Mouse (Mus musculus) right cerebral cortex, adult 18-20 months (tissue): ENCODE measurements around the gene Dennd2d.

Experiments
- DNase-seq: peaks from one replicate; pipeline ENCODE4 v3.0.0; 2022; ENCODE audit warnings: mixed read lengths

Dennd2d gene

DNA sequence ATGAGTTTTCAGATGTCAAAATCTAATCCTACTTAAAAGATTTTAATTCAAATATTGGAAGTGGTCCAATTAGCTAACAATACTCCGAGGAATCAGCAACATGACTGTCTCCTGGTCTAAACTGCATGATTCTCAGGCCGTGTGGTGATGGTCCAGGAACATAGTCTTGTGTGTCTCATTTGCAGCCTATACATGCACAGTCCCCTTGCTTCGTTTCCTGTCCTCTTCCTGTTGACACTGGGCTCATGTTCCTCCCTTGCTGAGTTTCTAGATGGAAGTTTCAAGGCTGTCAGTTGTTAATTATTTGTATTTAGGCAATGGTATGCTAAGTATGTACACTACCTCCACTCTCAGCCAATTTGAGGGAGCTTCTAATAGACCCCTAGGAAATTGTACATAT lies 14.8 kb downstream of the Dennd2d start:
- no peak for DNase-seq

DNA sequence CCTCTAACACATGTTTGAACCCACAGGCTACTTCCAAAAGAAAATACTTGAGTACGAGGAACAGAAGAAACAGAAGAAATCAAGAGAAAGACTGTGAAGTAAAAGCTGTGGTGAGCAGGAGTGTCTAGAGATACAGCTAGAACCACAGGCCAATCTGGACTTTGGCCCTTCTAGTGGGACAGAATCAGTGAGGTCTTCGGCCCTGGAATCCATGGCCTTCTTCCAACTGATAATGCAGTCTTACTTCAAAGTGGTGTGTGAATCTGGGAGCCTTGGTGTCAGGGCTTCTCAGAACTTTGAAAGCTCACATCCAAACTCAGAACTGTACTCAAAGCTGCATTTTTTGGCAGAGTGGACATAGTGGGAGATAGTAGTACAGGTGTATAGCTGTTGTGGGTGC lies 18.3 kb downstream of the Dennd2d start:
- DNase-seq = no peak

DNA sequence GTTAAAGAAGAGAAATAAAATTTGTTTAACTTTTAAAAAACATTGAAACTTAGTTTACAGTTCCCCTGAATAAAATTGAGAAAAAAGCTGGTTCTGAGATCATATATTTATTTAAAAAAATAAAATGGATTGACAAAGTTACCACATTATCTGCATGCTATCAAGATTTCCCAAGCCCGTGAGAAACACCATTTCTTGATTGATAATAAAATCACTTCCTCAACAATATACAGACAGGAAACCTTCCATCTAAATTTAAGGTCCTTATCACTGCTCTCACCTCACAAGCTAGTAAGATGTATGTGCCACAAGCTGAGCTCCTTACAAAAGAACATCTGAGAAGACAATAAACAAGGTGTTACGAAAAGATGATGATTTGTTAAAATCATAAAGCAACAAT lies 20.7 kb downstream of the Dennd2d start:
- DNase-seq = no peak

DNA sequence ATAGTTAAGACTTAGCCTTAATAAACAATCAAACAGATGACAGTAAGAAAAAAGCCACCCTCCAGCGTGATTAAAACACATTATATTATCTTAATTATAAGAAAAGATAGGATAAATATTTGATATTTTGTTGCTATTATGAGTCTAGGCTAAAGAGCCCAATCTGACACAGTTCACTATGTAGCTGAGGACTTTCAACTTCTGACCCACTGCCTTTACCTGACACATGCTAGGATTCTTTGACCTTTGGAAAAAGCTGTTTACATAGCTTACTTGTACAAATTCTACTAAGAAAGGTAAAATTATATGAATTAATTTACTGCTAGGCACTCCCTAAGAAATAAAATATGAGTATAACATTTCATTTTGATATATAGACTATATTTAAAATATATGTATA lies 28.5 kb downstream of the Dennd2d start:
- no peak for DNase-seq

DNA sequence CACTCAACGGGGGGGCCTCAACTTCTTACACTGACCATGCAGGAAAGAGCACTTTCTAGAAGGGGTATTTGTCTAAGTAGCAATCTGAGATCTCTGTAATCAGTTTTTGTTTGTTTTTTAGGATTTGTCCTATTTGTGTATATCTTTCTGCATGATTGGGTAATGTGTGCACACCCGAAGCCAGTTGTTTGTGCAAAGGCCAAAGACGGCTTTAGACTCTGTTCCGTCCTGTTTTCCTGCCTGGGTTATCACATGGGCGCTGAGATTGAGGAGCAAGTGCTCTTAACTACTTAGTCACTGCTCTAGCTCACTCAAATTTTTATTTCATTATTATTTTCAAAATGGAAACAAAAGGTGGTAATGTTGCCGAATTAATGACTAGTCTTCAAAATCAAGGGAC lies 32.8 kb downstream of the Dennd2d start:
- no peak for DNase-seq

DNA sequence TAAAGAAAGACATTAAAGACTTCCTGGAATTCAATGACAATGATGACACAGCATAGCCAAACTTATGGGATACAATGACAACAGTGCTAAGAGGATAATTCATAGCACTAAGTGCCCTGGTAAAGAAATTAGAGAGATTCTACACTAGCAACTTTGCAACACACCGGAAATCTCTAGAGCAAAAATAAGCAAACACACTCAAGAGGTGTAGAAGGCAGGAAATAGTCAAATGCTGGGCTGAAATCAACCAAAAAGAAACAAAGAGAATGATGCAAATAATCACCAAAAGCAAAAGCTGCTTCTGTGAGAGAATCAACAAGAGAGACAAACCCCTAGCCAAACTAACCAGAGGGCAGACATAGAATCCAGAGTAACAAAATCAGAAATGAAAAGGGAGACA lies 40.5 kb downstream of the Dennd2d start:
- DNase-seq = no peak

DNA sequence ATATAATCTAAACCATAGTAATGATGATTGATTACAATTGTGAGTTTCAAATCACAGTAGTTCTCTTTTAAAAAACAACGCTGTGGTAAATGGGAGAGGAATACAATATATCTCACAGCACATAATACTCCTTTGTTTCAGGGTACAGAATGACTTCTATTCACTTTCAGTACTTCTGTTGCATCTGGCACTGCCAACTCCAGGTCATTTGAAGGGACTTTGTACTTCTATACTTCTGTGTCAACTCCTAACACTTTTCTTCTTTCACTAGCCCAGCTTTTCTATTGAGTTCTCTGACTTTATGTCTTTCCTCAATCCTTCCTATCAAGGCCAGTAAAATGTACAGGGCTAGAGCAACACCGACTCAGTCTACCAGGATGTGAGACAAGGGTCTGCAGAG lies 44.2 kb downstream of the Dennd2d start:
- DNase-seq = no peak

DNA sequence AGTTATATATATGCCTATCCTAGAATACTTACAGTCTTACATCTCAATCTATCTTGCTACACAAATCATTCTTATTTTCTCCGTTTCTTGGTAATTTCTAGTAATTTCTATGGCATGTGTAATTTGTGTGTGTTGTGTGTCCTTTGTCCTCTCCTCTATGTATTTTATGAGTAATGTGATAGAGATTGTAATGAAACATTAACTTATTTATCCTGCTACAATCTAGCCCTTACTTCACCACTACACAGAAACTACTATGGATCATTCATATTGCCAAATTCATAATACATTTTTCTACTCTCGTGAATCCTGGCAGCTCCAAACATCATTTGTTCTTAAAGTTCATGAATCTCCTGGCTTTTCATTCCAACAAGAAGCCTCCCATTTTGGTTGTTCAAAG lies 45.8 kb downstream of the Dennd2d start:
- DNase-seq = no peak

DNA sequence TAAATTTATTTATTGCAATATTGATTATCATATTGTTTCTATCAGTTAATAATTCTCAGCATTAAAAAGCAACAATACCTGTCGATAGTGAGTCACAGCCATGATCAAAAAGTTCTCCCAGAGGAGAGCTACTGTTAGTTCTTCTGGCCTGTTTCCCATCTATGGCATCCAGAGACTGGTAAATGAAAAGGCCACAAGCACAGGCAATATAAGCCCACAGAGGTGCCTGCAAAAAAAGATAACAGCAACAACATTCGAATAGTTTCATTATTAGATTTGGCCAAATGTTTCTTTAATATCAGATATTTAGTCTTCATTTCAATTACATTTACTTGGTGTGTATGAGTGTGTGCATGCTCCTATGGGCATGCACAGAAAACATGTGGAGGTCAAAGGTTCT lies 51.1 kb downstream of the Dennd2d start:
- no peak for DNase-seq

DNA sequence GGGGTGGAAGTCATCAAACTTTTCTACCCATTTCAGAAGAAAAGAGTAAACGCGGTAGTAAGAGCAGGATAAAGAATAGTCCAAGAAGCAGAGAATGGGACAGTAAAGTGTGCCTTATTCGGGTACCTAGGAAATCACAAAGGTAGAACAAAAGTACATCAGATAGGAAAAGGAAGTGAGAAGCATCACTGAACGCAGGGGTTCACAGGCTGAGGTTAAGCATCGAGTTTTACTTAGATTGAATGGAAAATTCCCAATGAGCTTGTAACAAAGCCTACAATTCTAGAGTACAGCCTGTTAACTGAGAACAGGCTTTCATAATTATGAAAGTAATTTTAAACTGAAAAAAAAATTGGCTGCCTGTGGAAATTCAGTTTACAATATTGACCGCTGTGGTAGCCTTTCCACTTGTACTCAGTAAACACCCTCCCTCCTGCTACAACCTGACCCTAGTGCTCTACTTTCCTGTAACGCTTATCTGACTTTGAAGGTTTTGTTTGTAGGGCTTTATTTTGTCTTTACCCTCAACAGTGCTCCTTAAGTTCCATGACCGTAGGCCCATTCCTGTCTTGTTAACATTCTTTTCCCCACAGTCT lies 62.6 kb downstream of the Dennd2d start:
- DNase-seq = no peak

DNA sequence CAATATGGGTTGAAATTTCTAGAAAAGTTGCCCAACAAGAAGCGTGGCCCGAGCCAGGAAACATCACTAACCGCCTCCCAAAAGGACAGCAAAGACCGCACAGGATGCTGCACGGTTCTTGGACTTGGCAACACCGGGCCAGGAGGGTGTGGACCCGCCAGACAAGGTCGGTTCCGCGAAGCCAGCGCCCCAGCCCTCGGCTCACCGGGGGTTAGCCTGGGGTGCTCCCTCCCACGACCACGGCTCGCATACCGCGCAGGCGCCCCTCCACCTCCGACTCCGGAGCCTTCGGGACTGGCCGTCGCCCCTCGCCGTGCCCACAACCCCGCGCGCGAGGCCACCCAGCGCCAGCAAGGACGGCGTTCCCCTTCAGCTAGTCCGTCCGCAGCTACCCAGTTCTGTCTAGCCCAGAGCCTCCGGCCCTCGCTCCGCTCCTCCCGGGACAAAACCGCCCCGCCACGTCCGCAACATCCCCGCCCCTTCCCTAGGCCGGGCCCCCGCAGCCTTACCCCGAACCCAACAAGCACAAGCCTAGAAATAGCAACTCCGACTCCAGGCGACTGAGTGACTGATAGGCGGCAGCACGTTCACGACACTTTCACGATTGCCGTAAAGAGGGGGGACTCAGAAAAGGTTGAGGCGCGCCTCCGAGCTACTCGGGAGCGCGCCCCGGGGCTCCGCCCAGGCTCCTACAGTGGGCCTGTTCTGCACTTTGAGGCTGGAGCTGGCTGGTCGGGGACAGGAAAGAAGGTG lies 65.1 kb downstream of the Dennd2d start, which contains the start of the genes Dram2 and Cept1:
Dram2 (plus strand) TSS at position 628 of the 753 bp plus-strand sequence.
Cept1 (minus strand) TSS at position 632 of the 753 bp plus-strand sequence.
- DNase-seq = peak; percentile 93

DNA sequence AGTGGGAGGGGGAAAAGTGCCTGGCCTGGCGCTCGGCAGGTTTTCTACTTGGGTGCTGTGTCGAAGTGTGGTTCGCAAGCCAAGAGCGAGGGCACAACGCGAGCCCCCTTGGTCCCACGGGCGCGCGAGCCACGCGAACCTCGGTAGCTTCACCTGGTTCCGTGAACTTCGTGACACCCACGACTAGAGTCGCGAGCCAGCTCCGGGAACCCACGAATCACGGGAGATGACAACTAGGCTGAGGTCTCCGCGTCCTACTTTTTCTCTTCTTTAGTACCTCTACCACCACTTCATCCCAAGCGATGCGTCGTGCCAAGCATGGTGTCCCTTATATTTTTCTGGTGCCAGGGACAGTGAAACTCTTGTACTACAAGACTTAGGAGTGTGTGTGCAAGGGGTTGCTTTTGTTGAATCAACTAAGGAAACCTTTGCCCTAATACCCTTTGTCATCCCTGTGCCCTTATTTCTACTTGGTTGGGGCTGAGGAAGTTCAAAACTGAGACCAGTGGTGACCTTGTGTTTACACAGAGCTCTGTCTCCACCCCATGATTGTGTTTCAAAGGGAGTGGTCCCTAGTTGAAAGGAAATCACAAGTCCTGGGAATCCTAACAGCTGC lies 65.8 kb downstream of the Dennd2d start:
- DNase-seq = no peak

DNA sequence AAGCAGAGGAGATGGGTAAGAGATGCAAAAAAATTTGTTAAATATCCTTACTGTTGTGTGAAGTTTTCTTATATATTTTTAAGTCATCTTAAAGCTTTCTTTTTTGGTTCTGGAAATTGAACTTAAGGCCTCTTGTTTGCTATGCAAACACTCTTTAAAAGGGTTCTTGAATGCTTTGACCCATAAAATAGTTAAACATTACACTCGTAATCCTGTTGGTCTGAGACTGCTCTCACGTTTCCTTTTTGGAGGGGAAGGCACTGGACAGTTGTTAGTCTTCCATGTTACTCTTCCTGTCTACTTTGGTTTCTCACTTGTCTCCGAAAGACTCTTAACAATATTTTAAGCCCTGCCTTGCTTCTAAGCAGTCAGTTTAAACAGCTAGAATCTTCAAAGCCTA lies 66.8 kb downstream of the Dennd2d start:
- no peak for DNase-seq
